Mouse (Mus musculus) heart, postnatal 0 days (tissue): ENCODE data around the gene Irx1.

ENCODE experiments used
- CTCF ChIP-seq: IDR thresholded peaks from 2 replicates; pipeline ENCODE4 v1.5.1; 2016; ENCODE audit warnings: antibody characterized with exemption, control low read depth, low read depth
- EP300 ChIP-seq: IDR thresholded peaks from 2 replicates; pipeline ENCODE4 v1.6.1; 2016; ENCODE audit warnings: antibody characterized with exemption, low read depth

GRCm38 (mm10) chr13:71957811-71958351, 5.6 kb downstream of the Irx1 start:
- TF ChIP-seq CTCF: no peak
- no peak for TF ChIP-seq EP300
